Mouse (Mus musculus): ENCODE results near the gene Yipf6. TPM values are rescaled to one million over a fixed set of nuclear protein-coding genes. Genes with fewer than 3 reads are reported as not detected.

Yipf6 gene
- polyA plus RNA-seq, 1 experiment from 2014 or later = 24.2 TPM

Other genes with a start within 250 kb of the Yipf6 start
- gene Ophn1, start 45.3 kb upstream of the Yipf6 start, polyA plus RNA-seq (2014; fragmentation: Nextera tagmentation; extraction: Ambion mirVana) = 19.6 and 20.5 TPM in 2 replicates
- 8.9 and 9.4 TPM in 2 replicates for gene Stard8, start 66.9 kb downstream of the Yipf6 start, polyA plus RNA-seq (2014; fragmentation: Nextera tagmentation; extraction: Ambion mirVana)
- gene Efnb1, start 199.8 kb downstream of the Yipf6 start, polyA plus RNA-seq (2014; fragmentation: Nextera tagmentation; extraction: Ambion mirVana) = 115 and 116 TPM in 2 replicates